ENCODE assay signal across 8 mouse cellular contexts in the genomic region with DNA sequence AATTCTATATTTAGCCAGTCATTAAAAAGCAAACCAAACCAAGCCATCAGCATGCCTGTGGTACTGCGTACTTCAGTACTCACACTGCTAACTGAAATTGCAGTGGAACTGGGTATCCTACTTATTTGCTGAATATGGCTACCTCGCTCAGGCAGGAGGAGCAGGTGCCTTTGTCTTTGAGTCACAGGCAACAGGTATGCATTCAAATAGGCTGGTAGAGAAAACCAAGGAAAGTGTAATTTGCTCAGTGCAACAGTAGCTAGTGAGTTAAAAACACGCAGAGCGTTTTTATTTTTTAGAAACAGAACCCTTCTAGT. TPM values are rescaled to one million over a fixed set of nuclear protein-coding genes. Genes with fewer than 3 reads are reported as not detected.
DNase-seq lines count a peak whose midpoint lies in the region; ATAC-seq and TF ChIP-seq lines count a peak whose summit lies in the region.

No protein-coding gene starts in this region.

- 0 out of 2 replicates have a peak, but pooled peaks cover 4% of the 10 kb centered on the region for H3K4me1 ChIP-seq in heart, embryonic 15.5 days (replicated peaks)
- H3K4me1 ChIP-seq in MEL (ENCODE audit: control insufficient read depth in 1 of 2, insufficient read depth in 2 of 2, low read length in 2 of 2): peaks cover 9 to 24% of the 10 kb centered on the region in 2 experiments
- H3K4me1 ChIP-seq in heart, postnatal 0 days (ENCODE audit: control insufficient read depth, insufficient read depth): peaks cover 3% of the 10 kb centered on the region; the same call in 1 of the 2 replicates

- H3K27me3 ChIP-seq in heart, embryonic 15.5 days: no peaks in the 10 kb centered on the region
- no peaks in the 10 kb centered on the region for H3K27me3 ChIP-seq in MEL (ENCODE audit: control insufficient read depth in 1 of 2, insufficient read depth in 2 of 2, low read length in 2 of 2)
- no peaks in the 10 kb centered on the region for H3K27me3 ChIP-seq in heart, postnatal 0 days (ENCODE audit: control insufficient read depth, insufficient read depth, low read length)

- no peak for TF ChIP-seq POLR2A in MEL (IDR thresholded peaks at IDR 0.05; ENCODE audit: control insufficient read depth in 1 of 2, insufficient read depth in 1 of 2, low read depth in 1 of 2, low read length in 2 of 2, poor library complexity in 1 of 2)

- TF ChIP-seq CTCF in MEL (IDR thresholded peaks at IDR 0.05 in 2 of 3, conservative IDR thresholded peaks at IDR 0.05 in 1 of 3; ENCODE audit: control insufficient read depth in 1 of 3, insufficient read depth in 1 of 3, low read depth in 2 of 3, low read length in 3 of 3, poor library complexity in 1 of 3, severe bottlenecking in 1 of 3): no peak
- TF ChIP-seq CTCF in heart, postnatal 0 days (IDR thresholded peaks at IDR 0.05; ENCODE audit: low read depth): no peak

- H3K4me2 ChIP-seq in heart, embryonic 15.5 days: peak overlapping the region; percentile 86
- peak overlapping the region; percentile 95 for H3K4me2 ChIP-seq in heart, postnatal 0 days (ENCODE audit: low read depth, low read length)

- intact Hi-C loops in heart, postnatal 25 days (cut with DNase I): no loop called here
- intact Hi-C loops in left cerebral cortex, postnatal 14 days (cut with DNase I): no loop called here

- peak overlapping the region; percentile 75 for H3K9ac ChIP-seq in heart, embryonic 15.5 days
- H3K9ac ChIP-seq in MEL (ENCODE audit: control insufficient read depth, low read depth, low read length, poor library complexity, severe bottlenecking): peak overlapping the region; percentile 85
- peak overlapping the region; percentile 59 for H3K9ac ChIP-seq in heart, postnatal 0 days (replicated peaks; ENCODE audit: low read depth, low read length)

- peak overlapping the region; percentile 74 for H3K27ac ChIP-seq in heart, embryonic 15.5 days
- peak overlapping the region; percentile 100 for H3K27ac ChIP-seq in MEL (ENCODE audit: control insufficient read depth, low read depth, low read length)
- no peak overlapping the region for H3K27ac ChIP-seq in heart, postnatal 0 days (ENCODE audit: low read depth)

- no peak for DNase-seq in heart, postnatal 25 days (ENCODE audit: low spot score)
- peak; percentile 63 for DNase-seq in MEL (ENCODE audit: low read depth, low spot score)
- DNase-seq in heart, postnatal 0 days (ENCODE audit: low spot score): peak; percentile 29
- no peak for DNase-seq in right cerebral cortex, postnatal 25 days
- DNase-seq in left cerebral cortex, postnatal 14 days (ENCODE audit: low spot score in 2 of 2): no peak
- DNase-seq in frontal cortex, adult 2 months (ENCODE audit: extremely low spot score in 1 of 2, low spot score in 1 of 2): no peak

- ATAC-seq in heart, embryonic 15.5 days (replicated peaks; ENCODE audit: insufficient number of reproducible peaks, insufficient read depth, low FRiP score, low read depth): peak; percentile 40
- 0 out of 2 replicates have a peak, but pooled peaks have one; percentile 19 for ATAC-seq in heart, postnatal 0 days (ENCODE audit: insufficient read depth, low read depth)
- ATAC-seq in megakaryocyte-erythroid progenitor cell, adult 5-6 weeks (replicated peaks; ENCODE audit: low FRiP score, low TSS enrichment, poor library complexity, severe bottlenecking): 0 out of 2 replicates have a peak, but pooled peaks have one; percentile 2

- H3K79me2 ChIP-seq in MEL (ENCODE audit: control insufficient read depth, insufficient read depth, low read length, poor library complexity): peaks cover 40% of the 10 kb centered on the region

- no peak for TF ChIP-seq EP300 in MEL (IDR thresholded peaks at IDR 0.05; ENCODE audit: low read depth in 1 of 2, low read length in 2 of 2)
- TF ChIP-seq EP300 in heart, postnatal 0 days (IDR thresholded peaks at IDR 0.05; ENCODE audit: low read depth): no peak

- no peaks in the 10 kb centered on the region for H3K9me3 ChIP-seq in heart, embryonic 15.5 days (replicated peaks)
- H3K9me3 ChIP-seq in MEL (replicated peaks; ENCODE audit: insufficient read depth, low read length): no peaks in the 10 kb centered on the region
- H3K9me3 ChIP-seq in heart, postnatal 0 days (replicated peaks; ENCODE audit: control insufficient read depth, low read length): no peaks in the 10 kb centered on the region

- H3K4me3 ChIP-seq in heart, embryonic 15.5 days: peak overlapping the region; percentile 80
- peak overlapping the region; percentile 76 to 88 for H3K4me3 ChIP-seq in MEL (ENCODE audit: control insufficient read depth in 1 of 2, insufficient read depth in 1 of 2, low read depth in 2 of 2, low read length in 2 of 2)
- H3K4me3 ChIP-seq in heart, postnatal 0 days (ENCODE audit: low read depth, low read length): peak overlapping the region; percentile 62

- TF ChIP-seq RAD21 in MEL (IDR thresholded peaks at IDR 0.05; ENCODE audit: low read depth, low read length): no peak

- H3K36me3 ChIP-seq in heart, embryonic 15.5 days: no peaks in the 10 kb centered on the region
- H3K36me3 ChIP-seq in MEL (ENCODE audit: control insufficient read depth in 1 of 2, insufficient read depth in 2 of 2, low read length in 2 of 2): peaks cover 0 to 33% of the 10 kb centered on the region in 2 experiments; a peak in 2 of 4 replicates
- no peaks in the 10 kb centered on the region for H3K36me3 ChIP-seq in heart, postnatal 0 days (replicated peaks; ENCODE audit: control insufficient read depth, insufficient read depth, low read length)

- 5% methylated on average over 4 of the region's 4 CpGs for WGBS in heart, embryonic 15.5 days
- 6% methylated on average over 4 of the region's 4 CpGs for WGBS in heart, postnatal 0 days

TF ChIP-seq in MEL, 35 proteins besides CTCF, POLR2A, EP300 and RAD21:
- TF ChIP-seq KAT2A (conservative IDR thresholded peaks at IDR 0.05; ENCODE audit: low read depth, low read length) (no peak), MYB (IDR thresholded peaks at IDR 0.05; ENCODE audit: low read depth, low read length) (no peak), CHD1 (IDR thresholded peaks at IDR 0.05; ENCODE audit: low read depth, low read length) (0 out of 2 replicates have a peak, but pooled peaks have one; percentile 19)

RNA-seq across cellular contexts. Expression of gene Frrs1, which starts 1.9 kb away (rescaled TPM):
- 14.8 and 18.6 TPM in 2 replicates for polyA plus RNA-seq in heart, embryonic 15.5 days (2015; fragmentation: Nextera tagmentation; extraction: Ambion mirVana)
- 1 to 10 TPM; 3.1 to 4.8 TPM for total RNA-seq in heart, postnatal 25 days (2021)
- 78.5 and 88.3 TPM in 2 replicates for total RNA-seq in MEL (2012; rRNA removed)
- 100 to 1,000 TPM in 1 of 2 experiments, 10 to 100 TPM in 1; 84.6 to 625 TPM for polyA plus RNA-seq in MEL (2012; ENCODE audit: insufficient read depth in 1 of 2, insufficient read length in 2 of 2, low read depth in 1 of 2, low replicate concordance in 2 of 2, missing spikeins in 1 of 2)
- 3.2 and 4.4 TPM in 2 replicates for total RNA-seq in heart, postnatal 0 days (2014; rRNA removed; ENCODE audit: low replicate concordance)
- polyA plus RNA-seq in heart, postnatal 0 days (2015; fragmentation: Nextera tagmentation; extraction: Ambion mirVana): 9.8 and 9.9 TPM in 2 replicates
- 59.9 and 65.4 TPM in 2 replicates for total RNA-seq in megakaryocyte-erythroid progenitor cell, adult 5-6 weeks (2014; fragmentation: Nextera tagmentation)
- total RNA-seq in megakaryocyte-erythroid progenitor cell, adult 5-6 weeks (2017): 29.3 and 37.6 TPM in 2 replicates
- total RNA-seq in left cerebral cortex, postnatal 14 days (2021): 1 to 10 TPM; 1.5 to 2.3 TPM
- 1.2 and 1.7 TPM in 2 replicates for polyA plus RNA-seq in frontal cortex, adult 2 months (2012; rRNA removed)

RNA-seq across cellular contexts. Expression of gene Agl, which starts 53.2 kb away (rescaled TPM):
- polyA plus RNA-seq in heart, embryonic 15.5 days (2015; fragmentation: Nextera tagmentation; extraction: Ambion mirVana): 120 and 150 TPM in 2 replicates
- 100 to 1,000 TPM; 199 to 210 TPM for total RNA-seq in heart, postnatal 25 days (2021)
- total RNA-seq in MEL (2012; rRNA removed): 4.6 and 5.6 TPM in 2 replicates
- polyA plus RNA-seq in MEL (2012; ENCODE audit: insufficient read depth in 1 of 2, insufficient read length in 2 of 2, low read depth in 1 of 2, low replicate concordance in 2 of 2, missing spikeins in 1 of 2): 10 to 100 TPM; 11.9 to 21.1 TPM
- total RNA-seq in heart, postnatal 0 days (2014; rRNA removed; ENCODE audit: low replicate concordance): 241 and 242 TPM in 2 replicates
- polyA plus RNA-seq in heart, postnatal 0 days (2015; fragmentation: Nextera tagmentation; extraction: Ambion mirVana): 69.0 and 75.0 TPM in 2 replicates
- 11.3 and 13.3 TPM in 2 replicates for total RNA-seq in megakaryocyte-erythroid progenitor cell, adult 5-6 weeks (2014; fragmentation: Nextera tagmentation)
- total RNA-seq in megakaryocyte-erythroid progenitor cell, adult 5-6 weeks (2017): 6.2 and 7.8 TPM in 2 replicates
- total RNA-seq in left cerebral cortex, postnatal 14 days (2021): 10 to 100 TPM; 23.7 to 26.0 TPM
- polyA plus RNA-seq in frontal cortex, adult 2 months (2012; rRNA removed): 14.2 and 14.4 TPM in 2 replicates

Comparison
In these comparisons a context has a peak if more than half of its experiments do, and no peak if none do; other contexts are left out.
1. DNase-seq: peak in MEL (single experiment) and heart, postnatal 0 days (single experiment); none in heart, postnatal 25 days (single experiment), right cerebral cortex, postnatal 25 days (single experiment), left cerebral cortex, postnatal 14 days (0 of 2) and frontal cortex, adult 2 months (0 of 2).
2. Peak in every context shown above with its lines, with median percentiles within 50 percentile points of each other: ATAC-seq, H3K4me3 ChIP-seq and H3K9ac ChIP-seq.